Mouse (Mus musculus) spleen, adult 12 weeks (tissue): ENCODE measurements around the gene Esr2.
"Not testable (repeated sequence)": the region's sequence is repeated elsewhere in the genome, so short reads cannot be mapped to it uniquely, and the experiment has no call there.

ENCODE experiments used
- DNase-seq: peaks from one replicate; pipeline ENCODE4 v3.0.0; 2022; ENCODE audit warnings: low spot score

Esr2 gene

DNA sequence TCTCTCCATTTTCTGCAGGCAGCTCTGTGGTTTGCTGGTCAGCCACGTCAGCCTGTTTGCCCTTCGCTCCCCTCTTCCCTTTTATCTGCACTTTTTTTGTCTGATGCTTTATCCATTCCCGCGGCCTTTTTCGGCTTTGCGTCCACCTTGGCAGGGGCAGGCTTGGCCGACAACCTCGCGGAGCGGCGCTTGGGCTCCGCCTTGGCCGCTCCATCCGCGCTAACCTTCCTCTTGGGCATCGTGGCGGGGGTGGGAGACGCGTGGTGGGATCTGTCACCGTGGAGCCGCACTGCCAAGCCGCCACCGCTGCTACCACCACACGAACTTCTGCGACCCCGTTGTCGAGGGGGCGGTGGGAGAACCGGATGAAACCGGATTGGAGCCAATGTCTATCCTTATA, 24.7 kb downstream of the Esr2 start:
- DNase-seq: not testable (repeated sequence)

GRCm38 (mm10) chr12:76136701-76137100, 40.4 kb downstream of the Esr2 start:
- DNase-seq: no peak

- not testable (repeated sequence) for DNase-seq
These were observed 44.0 kb downstream of the Esr2 start for GRCm38 (mm10) chr12:76133081-76133480.

DNA sequence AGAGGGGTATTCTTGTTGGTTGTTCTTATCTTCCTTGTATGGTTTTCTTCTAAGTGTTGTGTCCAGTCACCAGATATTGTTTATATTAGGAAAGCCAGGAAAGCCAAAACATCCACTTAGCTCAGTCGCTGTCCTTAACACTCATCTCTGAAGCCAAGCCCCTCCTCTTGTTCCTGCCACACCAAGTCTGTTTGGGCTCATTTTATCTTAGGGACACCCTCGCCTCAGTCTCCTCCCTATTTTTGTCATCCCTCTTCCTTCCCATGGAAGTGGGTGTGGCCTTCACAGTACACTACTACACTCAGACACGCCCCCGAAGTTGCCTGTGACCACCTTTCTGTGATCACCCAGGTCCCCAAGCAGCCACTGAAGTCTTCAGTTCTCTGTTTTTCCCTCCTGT, 44.5 kb downstream of the Esr2 start:
- DNase-seq: no peak

- no peak for DNase-seq
These were observed 46.2 kb downstream of the Esr2 start for GRCm38 (mm10) chr12:76130891-76131290.

- DNase-seq: no peak
These were observed 46.8 kb downstream of the Esr2 start for GRCm38 (mm10) chr12:76130281-76130680.

DNA sequence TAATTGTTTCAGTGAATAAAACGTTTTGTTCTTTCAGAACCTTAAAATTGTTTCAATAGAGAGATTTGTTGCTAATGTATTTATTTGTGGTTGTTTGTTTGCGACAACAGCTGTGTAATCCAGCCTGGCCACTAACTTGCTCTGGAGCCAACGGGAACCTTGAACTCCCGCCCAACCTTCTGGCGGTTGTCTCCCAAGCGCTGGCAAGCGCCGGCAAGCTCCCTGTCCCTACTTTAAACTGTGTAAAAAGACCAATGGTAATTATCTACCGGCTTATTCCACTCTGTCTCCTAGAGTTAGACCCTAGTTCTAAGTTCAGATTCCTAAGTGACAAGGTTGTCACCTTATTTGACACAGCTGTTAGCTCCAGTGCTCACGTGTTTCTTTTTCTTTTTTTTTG, 48.2 kb downstream of the Esr2 start:
- no peak for DNase-seq

GRCm38 (mm10) chr12:76128306-76128705, 48.8 kb downstream of the Esr2 start:
- no peak for DNase-seq

GRCm38 (mm10) chr12:76123223-76123622, 53.8 kb downstream of the Esr2 start:
- DNase-seq: no peak

DNA sequence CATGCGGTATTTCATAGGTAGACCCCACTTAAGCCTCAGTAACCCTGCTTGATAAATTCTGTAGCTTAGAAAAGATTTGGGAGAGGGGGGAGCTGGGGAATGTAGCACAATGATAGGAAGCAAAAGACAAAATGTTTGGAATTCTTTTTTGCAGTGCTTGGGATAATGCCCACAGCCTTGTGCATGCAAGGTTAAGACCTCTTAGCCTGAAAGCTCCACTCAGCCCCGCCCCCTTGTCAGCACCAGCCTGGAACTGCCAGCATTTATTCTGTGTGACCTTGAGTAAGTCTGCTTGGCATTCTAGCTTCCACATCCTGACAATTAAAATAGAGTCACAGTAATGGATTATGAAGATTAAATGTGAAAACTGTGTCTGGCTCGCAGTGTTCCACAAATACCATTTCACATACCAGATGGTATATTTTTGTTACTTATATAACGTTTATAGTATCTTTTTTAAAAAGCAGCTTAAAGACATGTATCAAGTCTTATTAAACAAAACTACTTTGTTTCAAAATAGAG, 59.4 kb downstream of the Esr2 start:
- DNase-seq: no peak

GRCm38 (mm10) chr12:76116577-76116976, 60.5 kb downstream of the Esr2 start:
- DNase-seq: no peak

GRCm38 (mm10) chr12:76111046-76111445, 66.0 kb downstream of the Esr2 start:
- DNase-seq: no peak

GRCm38 (mm10) chr12:76109646-76110405, 67.2 kb downstream of the Esr2 start:
- DNase-seq: no peak

GRCm38 (mm10) chr12:76104596-76105351, 72.3 kb downstream of the Esr2 start:
- no peak for DNase-seq

- no peak for DNase-seq
These were observed 74.4 kb downstream of the Esr2 start for GRCm38 (mm10) chr12:76102621-76103020.

DNA sequence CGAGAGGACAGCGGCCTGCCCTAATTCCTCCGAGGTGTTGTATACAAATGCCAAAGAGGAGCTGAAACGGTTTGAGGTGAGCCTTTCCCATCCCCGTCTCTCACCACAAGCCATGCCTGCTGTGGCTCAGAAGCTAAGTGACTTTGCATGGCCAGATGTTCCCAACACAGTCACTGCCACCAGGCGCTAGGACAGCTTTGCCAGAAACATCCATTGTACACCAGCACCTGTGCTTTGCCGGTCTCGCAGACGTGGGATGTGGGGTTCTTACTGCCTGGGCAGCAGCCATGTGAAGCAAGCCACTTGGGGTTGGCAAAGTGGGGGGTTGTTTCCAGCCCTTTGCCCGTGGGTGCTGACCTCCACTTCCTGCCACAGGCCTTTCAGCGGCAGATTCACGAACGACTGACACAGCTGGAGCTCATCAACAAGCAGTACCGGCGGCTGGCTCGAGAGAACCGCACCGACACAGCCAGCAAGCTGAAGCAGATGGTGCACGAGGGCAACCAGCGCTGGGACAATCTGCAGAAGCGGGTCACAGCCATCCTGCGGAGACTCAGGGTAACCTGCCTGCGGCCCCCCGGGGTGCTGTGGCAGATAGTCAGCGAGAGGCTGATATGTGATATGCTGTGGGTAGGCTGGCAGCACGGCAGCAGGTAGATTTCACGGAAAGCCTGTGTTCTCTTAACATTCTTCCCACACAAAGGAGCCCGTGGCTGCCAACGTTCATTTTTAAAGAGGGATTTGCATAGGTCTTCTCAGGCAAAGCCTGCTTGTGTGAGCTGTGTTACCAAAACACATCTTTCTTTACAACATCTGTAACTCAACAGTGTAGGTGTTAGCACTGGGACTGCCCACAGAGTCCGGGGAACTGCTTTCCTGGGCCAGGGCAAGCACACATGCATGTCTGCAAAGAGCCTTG, 81.7 kb downstream of the Esr2 start:
- no peak for DNase-seq

DNA sequence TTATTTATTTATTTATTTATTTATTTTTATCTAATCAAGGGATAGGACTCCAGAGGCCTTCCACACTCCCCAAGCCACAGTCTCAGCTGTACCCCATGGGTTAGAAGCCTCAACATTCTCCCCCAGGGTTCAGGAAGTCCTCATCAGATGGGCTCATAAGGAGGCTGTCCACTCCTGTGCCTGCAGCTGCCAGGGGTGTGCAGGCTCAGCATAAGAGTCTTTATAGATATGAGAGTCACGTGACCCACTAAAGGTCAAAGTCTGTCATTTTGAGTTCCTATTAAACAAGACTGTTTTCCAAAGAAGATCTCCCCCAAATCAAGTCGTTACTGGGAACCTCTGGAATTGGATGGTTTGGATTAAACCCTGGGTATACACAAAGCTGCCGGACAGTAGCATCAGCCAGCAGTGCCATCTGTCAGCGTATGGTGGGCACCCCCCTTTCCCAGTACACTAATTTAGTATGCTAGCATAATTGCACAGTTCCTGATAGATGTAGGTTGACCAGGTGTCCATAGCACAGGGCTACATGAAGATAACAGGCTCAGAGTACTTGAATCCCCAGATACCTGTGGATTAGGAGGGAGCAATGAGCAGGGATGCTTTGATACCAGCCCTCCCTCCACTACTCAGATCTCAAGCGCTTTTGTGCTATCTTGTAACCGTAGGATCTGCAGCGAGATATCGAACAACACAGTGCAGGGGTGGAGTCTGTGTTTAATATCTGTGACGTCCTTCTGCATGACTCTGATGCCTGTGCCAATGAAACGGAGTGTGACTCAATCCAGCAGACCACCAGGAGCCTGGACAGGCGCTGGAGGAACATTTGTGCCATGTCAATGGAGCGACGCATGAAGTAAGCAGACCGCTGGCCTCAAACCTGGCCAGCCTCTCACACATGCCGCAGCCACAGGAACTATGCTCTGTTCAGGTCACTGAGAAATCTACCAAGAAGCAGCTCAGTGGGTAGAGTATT, 83.2 kb downstream of the Esr2 start:
- DNase-seq: no peak

DNA sequence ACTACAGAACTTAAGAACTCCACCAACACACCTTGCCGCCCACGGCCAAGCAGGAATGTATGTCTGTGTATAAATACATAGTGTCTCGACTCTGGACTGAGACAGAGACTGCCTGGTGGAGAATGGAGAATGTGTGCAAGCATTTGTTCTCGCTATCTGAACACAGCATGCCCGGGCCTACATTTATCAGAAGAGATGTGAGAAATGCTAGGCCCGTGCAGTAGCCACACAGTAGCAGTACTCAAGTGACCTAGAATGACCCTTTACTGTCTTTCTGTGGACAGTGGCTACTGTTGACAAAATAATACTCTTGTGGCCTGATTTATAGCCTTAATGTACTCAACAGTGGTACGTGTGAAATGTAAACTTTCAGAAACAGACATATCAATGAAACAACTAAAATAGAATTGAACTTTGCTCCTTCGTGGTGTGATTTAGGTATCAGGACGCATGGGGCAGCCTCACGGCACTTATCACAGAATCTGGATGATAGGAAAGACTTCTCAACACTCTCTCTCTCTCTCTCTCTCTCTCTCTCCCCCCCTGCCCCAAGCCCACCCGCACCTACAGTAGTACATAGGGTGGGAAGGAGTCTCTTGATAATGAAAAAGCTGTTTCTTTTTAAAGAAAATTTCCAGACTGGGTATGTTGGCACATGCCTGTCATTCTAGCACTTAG, 84.1 kb downstream of the Esr2 start:
- no peak for DNase-seq

DNA sequence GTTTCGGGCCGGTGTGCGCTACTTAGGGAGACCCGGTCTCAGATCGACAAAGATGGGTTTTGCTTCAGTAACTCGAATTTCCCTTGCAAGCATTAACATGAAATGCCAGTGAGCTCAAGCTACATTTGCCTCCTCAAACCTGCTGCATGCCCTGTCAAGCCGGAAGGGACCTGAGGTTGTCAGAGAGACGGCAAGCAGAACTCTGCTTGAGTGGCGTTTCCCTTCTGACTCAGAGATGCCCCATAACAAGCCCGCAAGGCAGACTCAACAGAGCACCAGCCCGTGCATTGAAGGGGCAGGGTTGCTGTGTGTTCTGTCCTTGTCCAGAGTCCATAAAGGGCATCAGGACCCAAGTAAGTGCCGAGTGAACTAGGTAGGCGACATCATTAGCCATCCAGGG, 90.0 kb downstream of the Esr2 start:
- DNase-seq: no peak
